24 mouse cellular contexts compared by ENCODE assay signal in genomic region chr8:11179869-11180268, GRCm38 (mm10).
DNase-seq lines count a peak whose midpoint lies in the region; ATAC-seq lines count a peak whose summit lies in the region.
"Had no signal": no experiment of that assay in that cellular context is flagged by ENCODE, and none has a peak within 500 bp of the region (broad histone marks: within the 10 kb centered on the region; RNA-seq: fewer than 3 reads in every experiment).

No protein-coding gene starts in this region.

- peak overlapping the region; percentile 54; the same call in 1 of the 2 replicates for H3K27ac ChIP-seq in heart, embryonic 10.5 days
- H3K27ac ChIP-seq: embryonic facial prominence, embryonic 13.5 days; embryonic facial prominence, embryonic 15.5 days; forebrain, embryonic 10.5 days; forebrain, embryonic 12.5 days had no signal

- no peaks in the 10 kb centered on the region for H3K36me3 ChIP-seq in heart, embryonic 10.5 days
- no peaks in the 10 kb centered on the region for H3K36me3 ChIP-seq in megakaryocyte, embryonic 14.5 days (replicated peaks; ENCODE audit: low read length)
- H3K36me3 ChIP-seq: embryonic facial prominence, embryonic 13.5 days; embryonic facial prominence, embryonic 15.5 days; forebrain, embryonic 10.5 days; forebrain, embryonic 12.5 days had no signal

- H3K4me3 ChIP-seq in heart, embryonic 10.5 days = no peak overlapping the region
- H3K4me3 ChIP-seq in megakaryocyte, embryonic 14.5 days (replicated peaks) = peak overlapping the region; percentile 16
- H3K4me3 ChIP-seq: embryonic facial prominence, embryonic 13.5 days; embryonic facial prominence, embryonic 15.5 days; erythroblast, embryonic 14.5 days; forebrain, embryonic 10.5 days; forebrain, embryonic 12.5 days had no signal

- H3K4me1 ChIP-seq in heart, embryonic 10.5 days = peaks cover 56% of the 10 kb centered on the region
- H3K4me1 ChIP-seq in megakaryocyte, embryonic 14.5 days = peaks cover 77% of the 10 kb centered on the region
- H3K4me1 ChIP-seq: embryonic facial prominence, embryonic 13.5 days had no signal

- no peak for DNase-seq in heart, embryonic 10.5 days (ENCODE audit: low spot score)
- DNase-seq in heart, adult 9 months (ENCODE audit: low spot score in 2 of 2) = no peak
- no peak for DNase-seq in layer of hippocampus, adult 8-10 months (ENCODE audit: low spot score in 2 of 2)
- no peak for DNase-seq in embryo, embryonic 10.5 days (ENCODE audit: low spot score)
- no peak for DNase-seq in liver
- DNase-seq: adrenal gland, adult 2 months; adrenal gland, postnatal 10 days; adrenal gland, postnatal 25 days; cerebellum, adult 11 months; cerebellum, adult 18-20 months; cerebellum, adult 8-10 months; cerebellum, adult 9-11 months; cerebellum, postnatal 14 days; cerebellum, postnatal 36 days; embryo, embryonic 11 days had no signal

- ATAC-seq in granulocyte monocyte progenitor cell, adult 5-6 weeks (replicated peaks; ENCODE audit: poor library complexity, severe bottlenecking) = peak; percentile 94
- ATAC-seq: forebrain, embryonic 14.5 days; forebrain, embryonic 16.5 days had no signal

- no peaks in the 10 kb centered on the region for H3K27me3 ChIP-seq in heart, embryonic 10.5 days (ENCODE audit: insufficient read depth, poor library complexity, severe bottlenecking)
- peaks cover 65% of the 10 kb centered on the region for H3K27me3 ChIP-seq in megakaryocyte, embryonic 14.5 days (replicated peaks)
- H3K27me3 ChIP-seq: embryonic facial prominence, embryonic 13.5 days; embryonic facial prominence, embryonic 15.5 days had no signal

- H3K9me3 ChIP-seq in heart, embryonic 10.5 days = no peaks in the 10 kb centered on the region
- H3K9me3 ChIP-seq in megakaryocyte, embryonic 14.5 days = no peaks in the 10 kb centered on the region
- H3K9me3 ChIP-seq: embryonic facial prominence, embryonic 13.5 days; embryonic facial prominence, embryonic 15.5 days; forebrain, embryonic 10.5 days; forebrain, embryonic 12.5 days had no signal

- WGBS in heart, embryonic 10.5 days = 61% methylated on average over 3 of the region's 3 CpGs
